Mouse (Mus musculus) myocyte (in vitro differentiated cells): ENCODE results near the gene Rybp. TPM values are rescaled to one million over a fixed set of nuclear protein-coding genes. Genes with fewer than 3 reads are reported as not detected.

Source experiments
- H3K27me3 ChIP-seq: one replicate; pipeline ENCODE4 v1.6.1; 2011; ENCODE audit not compliant: control insufficient read depth, insufficient read depth, insufficient read length
- H3K36me3 ChIP-seq: one replicate; pipeline ENCODE4 v1.6.1; 2011; ENCODE audit not compliant: control insufficient read depth, insufficient read depth
- H3K4me2 ChIP-seq: one replicate; pipeline ENCODE4 v1.6.1; 2011; ENCODE audit warnings: low read depth, control low read depth
- H3K4me3 ChIP-seq: one replicate; pipeline ENCODE4 v1.5.1; 2011; ENCODE audit warnings: mild to moderate bottlenecking, control low read depth, moderate library complexity
- H3K79me2 ChIP-seq: one replicate; pipeline ENCODE4 v1.6.1; 2011; ENCODE audit not compliant: control insufficient read depth, insufficient read depth
- H3ac ChIP-seq: one replicate; pipeline ENCODE4 v1.6.1; 2011; ENCODE audit not compliant: control insufficient read depth, insufficient read length
- CEBPB ChIP-seq: IDR thresholded peaks from 2 replicates; pipeline ENCODE4 v1.6.1; 2011; ENCODE audit warnings: mild to moderate bottlenecking, moderate library complexity; ENCODE audit not compliant: poor library complexity, insufficient read depth, severe bottlenecking
- E2F4 ChIP-seq: IDR thresholded peaks from one replicate; pipeline ENCODE4 v1.6.1; 2011; ENCODE audit warnings: mild to moderate bottlenecking, control low read depth, moderate library complexity; ENCODE audit not compliant: insufficient read depth
- MAX ChIP-seq: IDR thresholded peaks from one replicate; pipeline ENCODE4 v1.6.1; 2011; ENCODE audit warnings: low read depth, mild to moderate bottlenecking, control low read depth
- MYOD1 ChIP-seq, 3 experiments: IDR thresholded peaks; one replicate each; pipeline ENCODE4 v1.6.1; 2011; ENCODE audit warnings: control low read depth in 2 of 3, low read depth in 2 of 3, mild to moderate bottlenecking in 2 of 3, moderate library complexity in 1 of 3; ENCODE audit not compliant: insufficient read length in 2 of 3, control insufficient read depth in 1 of 3
- MYOG ChIP-seq, 3 experiments: IDR thresholded peaks; one replicate each; pipeline ENCODE4 v1.6.1; 2011; ENCODE audit warnings: control low read depth in 2 of 3, low read depth in 2 of 3, mild to moderate bottlenecking in 2 of 3; ENCODE audit not compliant: insufficient read length in 2 of 3, control insufficient read depth in 1 of 3, insufficient read depth in 1 of 3
- POLR2A ChIP-seq: IDR thresholded peaks from one replicate; pipeline ENCODE4 v1.6.1; 2011; ENCODE audit warnings: low read depth, mild to moderate bottlenecking, control low read depth, moderate library complexity; ENCODE audit not compliant: insufficient read length
- POLR2AphosphoS2 ChIP-seq: IDR thresholded peaks from one replicate; pipeline ENCODE4 v1.6.1; 2011; ENCODE audit warnings: low read depth, control low read depth; ENCODE audit not compliant: insufficient read length
- REST ChIP-seq: IDR thresholded peaks from one replicate; pipeline ENCODE4 v1.6.1; 2011; ENCODE audit warnings: mild to moderate bottlenecking, control low read depth, moderate library complexity; ENCODE audit not compliant: insufficient read depth, insufficient read length
- SRF ChIP-seq: IDR thresholded peaks from one replicate; pipeline ENCODE4 v1.6.1; 2011; ENCODE audit warnings: low read depth; ENCODE audit not compliant: control insufficient read depth, insufficient read length
- TCF12 ChIP-seq: IDR thresholded peaks from one replicate; pipeline ENCODE4 v1.6.1; 2011; ENCODE audit warnings: mild to moderate bottlenecking, control low read depth; ENCODE audit not compliant: poor library complexity, insufficient read depth, severe bottlenecking
- TCF3 ChIP-seq: IDR thresholded peaks from one replicate; pipeline ENCODE4 v1.6.1; 2011; ENCODE audit warnings: low read depth, control low read depth; ENCODE audit not compliant: insufficient read length
- USF1 ChIP-seq: IDR thresholded peaks from one replicate; pipeline ENCODE4 v1.6.1; 2011; ENCODE audit warnings: low read depth, mild to moderate bottlenecking, control low read depth, moderate library complexity
- polyA plus RNA-seq: library from polyadenylated mRNA; unstranded; fragments of >200 nt; fragmentation: generic; extraction: Trizol; gene quantifications from one replicate; pipeline ENCODE4 v1.2.1, GENCODE M21; 2012; ENCODE audit warnings: missing spikeins

Rybp gene
- polyA plus RNA-seq, 1 experiment = 9.5 TPM

DNA sequence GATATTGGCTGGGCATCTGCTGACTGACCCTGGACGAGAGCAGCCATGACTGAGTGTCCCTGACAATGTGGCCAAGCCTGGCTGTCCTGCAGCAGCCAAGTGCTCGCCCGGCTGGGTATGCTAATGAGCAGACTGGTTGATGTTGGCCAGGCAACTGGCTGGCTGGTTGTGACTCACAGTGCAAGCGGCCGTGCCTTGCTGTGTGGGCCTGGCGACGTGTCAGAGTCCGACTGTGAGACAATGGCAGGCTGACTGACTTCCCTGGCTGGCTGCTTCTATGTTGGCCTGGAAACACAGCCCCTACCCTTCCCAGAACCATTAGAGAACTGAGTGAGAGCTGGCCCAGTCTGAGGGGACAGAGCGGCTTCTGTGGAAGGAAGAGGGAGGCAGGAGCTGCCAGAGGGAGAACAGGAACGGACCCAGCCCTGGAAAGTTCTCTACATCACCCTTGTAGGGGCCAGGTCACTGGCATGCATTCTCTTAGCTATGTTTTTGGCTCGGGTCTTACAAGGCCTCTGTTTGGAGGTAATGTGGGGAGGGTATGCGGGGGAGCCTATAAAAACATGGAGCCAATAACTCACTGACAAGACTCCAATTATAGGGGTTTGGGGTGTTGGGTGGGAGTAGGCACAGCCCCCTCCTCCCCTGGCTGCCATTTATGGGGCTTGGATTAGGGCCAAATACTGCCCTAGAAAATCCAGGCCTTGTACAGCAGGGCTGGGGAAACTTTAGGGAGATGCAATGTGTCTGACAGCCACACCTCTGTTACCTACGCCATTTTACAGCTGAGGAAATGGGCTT, 68.5 kb downstream of the Rybp start:
- no peaks in the 10 kb centered on the region for H3K27me3 ChIP-seq
- H3K4me2 ChIP-seq = peak overlapping the region; percentile 21
- H3K4me3 ChIP-seq = no peak overlapping the region
- no peaks in the 10 kb centered on the region for H3K36me3 ChIP-seq
- no peak overlapping the region for H3ac ChIP-seq
- no peaks in the 10 kb centered on the region for H3K79me2 ChIP-seq
- no peak for TF ChIP-seq CEBPB
- TF ChIP-seq MYOD1 (IDR thresholded peaks at IDR 0.05; ENCODE audit: control insufficient read depth in 1 of 3, insufficient read length in 2 of 3, low read depth in 2 of 3) = peak in 1 of 3 experiments; percentile 46
- TF ChIP-seq MYOG (IDR thresholded peaks at IDR 0.05; ENCODE audit: control insufficient read depth in 1 of 3, insufficient read depth in 1 of 3, insufficient read length in 2 of 3, low read depth in 2 of 3) = peak in 2 of 3 experiments; percentile 47 to 68
- no peak for TF ChIP-seq TCF3
- TF ChIP-seq POLR2AphosphoS2 = no peak
- TF ChIP-seq USF1 = no peak
- peak; percentile 14 for TF ChIP-seq SRF

DNA sequence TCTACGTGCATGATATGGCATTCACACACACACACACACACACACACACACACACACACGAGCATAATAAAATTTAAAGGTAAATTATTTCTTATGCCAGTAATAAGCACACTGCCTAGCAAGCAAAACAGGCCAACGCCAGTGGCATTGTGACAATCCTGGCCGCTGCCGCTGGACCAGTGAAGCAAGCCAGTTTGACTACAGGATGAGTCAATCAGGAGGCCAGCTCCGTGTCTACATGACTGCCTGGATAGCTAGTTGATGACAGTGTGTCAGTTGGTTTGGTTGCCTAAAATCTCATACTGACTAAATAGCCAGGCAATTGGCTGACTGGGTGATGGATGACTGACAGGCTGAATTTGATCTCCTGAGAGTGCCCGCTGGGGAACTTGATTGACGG, 69.8 kb downstream of the Rybp start:
- Histone ChIP-seq H3K27me3 (no peaks in the 10 kb centered on the region), H3ac (no peak overlapping the region), H3K36me3 (no peaks in the 10 kb centered on the region), H3K4me2 (no peak overlapping the region), H3K4me3 (no peak overlapping the region), H3K79me2 (no peaks in the 10 kb centered on the region)
- TF ChIP-seq MYOG (IDR thresholded peaks at IDR 0.05; ENCODE audit: control insufficient read depth in 1 of 3, insufficient read depth in 1 of 3, insufficient read length in 2 of 3, low read depth in 2 of 3) (no peak), POLR2AphosphoS2 (no peak), USF1 (no peak), TCF12 (no peak)

DNA sequence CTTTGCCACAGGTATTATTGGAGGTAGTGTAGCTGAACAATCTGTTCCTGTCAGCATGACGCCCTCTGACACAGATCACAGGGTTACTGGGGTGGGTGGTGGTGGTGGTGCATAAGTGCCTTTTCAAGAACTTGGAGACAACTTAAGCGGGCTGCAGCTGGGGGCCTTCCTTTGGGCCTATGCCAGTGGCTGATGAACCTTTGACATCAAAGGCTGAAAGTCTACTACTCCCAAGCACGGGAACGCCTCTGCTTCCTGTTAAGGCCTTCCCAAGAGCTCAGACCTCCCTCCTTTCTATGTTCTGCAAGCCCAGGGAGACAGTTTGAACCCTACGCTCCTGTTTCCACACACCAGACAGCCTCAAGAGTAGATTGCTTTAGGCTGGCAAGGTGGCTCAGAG, 70.3 kb downstream of the Rybp start:
- no peak for TF ChIP-seq POLR2A
- TF ChIP-seq CEBPB = no peak
- TF ChIP-seq USF1 = no peak
- no peak for TF ChIP-seq POLR2AphosphoS2
- TF ChIP-seq E2F4 = no peak
- no peak for TF ChIP-seq TCF12
- TF ChIP-seq REST = no peak
- TF ChIP-seq TCF3 = no peak
- no peak for TF ChIP-seq SRF
- no peak for TF ChIP-seq MYOD1 (IDR thresholded peaks at IDR 0.05; ENCODE audit: control insufficient read depth in 1 of 3, insufficient read length in 2 of 3, low read depth in 2 of 3)
- no peak for TF ChIP-seq MAX
- no peak for TF ChIP-seq MYOG (IDR thresholded peaks at IDR 0.05; ENCODE audit: control insufficient read depth in 1 of 3, insufficient read depth in 1 of 3, insufficient read length in 2 of 3, low read depth in 2 of 3)
- no peaks in the 10 kb centered on the region for H3K36me3 ChIP-seq
- no peak overlapping the region for H3K4me3 ChIP-seq

DNA sequence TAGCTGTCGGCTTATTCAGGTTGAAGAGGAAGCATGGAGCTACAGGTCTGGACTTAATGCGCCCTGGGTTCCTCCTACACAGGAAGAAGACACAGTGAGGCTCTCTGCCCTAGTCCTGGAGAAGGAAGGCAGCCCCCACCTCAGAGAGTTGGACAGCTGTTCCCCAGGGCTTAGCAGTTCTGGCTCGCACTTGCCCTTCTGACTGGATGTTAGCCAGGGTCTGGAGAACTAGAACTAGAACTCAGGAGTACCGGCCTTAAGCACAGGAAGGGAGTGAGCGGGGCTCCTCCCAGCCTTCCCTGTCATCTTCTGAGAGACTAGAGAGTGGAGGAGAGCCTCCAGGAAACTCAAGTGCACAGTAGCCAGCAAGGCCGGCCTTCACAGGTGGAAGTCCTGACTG, 71.5 kb downstream of the Rybp start:
- Histone ChIP-seq H3K79me2 (no peaks in the 10 kb centered on the region), H3K36me3 (no peaks in the 10 kb centered on the region), H3ac (no peak overlapping the region), H3K4me2 (no peak overlapping the region), H3K4me3 (no peak overlapping the region), H3K27me3 (no peaks in the 10 kb centered on the region)
- no peak for TF ChIP-seq USF1
- TF ChIP-seq MYOG (IDR thresholded peaks at IDR 0.05; ENCODE audit: control insufficient read depth in 1 of 3, insufficient read depth in 1 of 3, insufficient read length in 2 of 3, low read depth in 2 of 3) = peak; percentile 20 to 91 (median 23)
- peak in 2 of 3 experiments; percentile 50 to 78 for TF ChIP-seq MYOD1 (IDR thresholded peaks at IDR 0.05; ENCODE audit: control insufficient read depth in 1 of 3, insufficient read length in 2 of 3, low read depth in 2 of 3)

More for the DNA sequence above, 70.3 kb downstream of the Rybp start:
- H3K27me3 ChIP-seq = no peaks in the 10 kb centered on the region
- H3K79me2 ChIP-seq = no peaks in the 10 kb centered on the region
- H3K4me2 ChIP-seq = no peak overlapping the region
- no peak overlapping the region for H3ac ChIP-seq

DNA sequence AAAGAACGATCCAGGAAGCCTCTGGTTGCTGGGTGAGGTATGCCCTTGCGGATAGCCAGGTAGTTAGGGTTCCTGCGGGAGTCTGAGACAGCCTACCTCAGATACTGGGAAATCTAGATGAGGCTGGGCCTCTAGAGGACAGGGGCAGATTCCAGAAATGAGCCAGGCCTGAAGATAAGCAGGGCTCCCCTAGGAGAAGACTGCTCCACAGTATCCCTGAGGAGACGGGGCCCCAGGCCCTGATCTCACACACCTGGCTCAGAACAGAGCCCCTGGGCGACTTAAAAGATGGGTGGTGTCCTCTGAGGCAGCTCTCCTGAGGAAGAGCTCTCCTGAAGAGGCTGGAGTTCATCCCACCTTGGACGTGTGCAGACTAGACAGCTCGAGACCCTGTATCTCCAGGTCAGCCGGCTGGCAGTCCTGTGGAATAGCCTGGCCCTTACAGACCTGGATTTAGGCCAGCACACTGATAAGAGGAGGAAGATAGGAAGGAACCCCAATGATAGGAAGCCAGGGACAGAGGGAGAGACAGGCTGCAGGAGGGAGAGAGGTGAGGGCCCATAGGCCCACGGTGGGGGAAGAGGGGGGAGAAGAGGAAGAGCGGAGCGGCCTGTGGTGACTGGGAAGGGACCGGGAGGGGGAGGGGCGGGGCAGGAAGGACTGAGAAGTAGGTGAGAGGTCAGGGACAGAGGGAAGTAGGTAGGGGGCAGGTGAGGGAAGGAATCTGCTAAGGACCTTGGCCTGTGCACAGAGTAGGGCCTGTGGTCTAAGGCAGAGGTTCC, 73.0 kb downstream of the Rybp start:
- no peak for TF ChIP-seq POLR2A
- TF ChIP-seq E2F4 = no peak
- TF ChIP-seq MYOD1 (IDR thresholded peaks at IDR 0.05; ENCODE audit: control insufficient read depth in 1 of 3, insufficient read length in 2 of 3, low read depth in 2 of 3) = no peak
- TF ChIP-seq REST = no peak
- TF ChIP-seq MYOG (IDR thresholded peaks at IDR 0.05; ENCODE audit: control insufficient read depth in 1 of 3, insufficient read depth in 1 of 3, insufficient read length in 2 of 3, low read depth in 2 of 3) = no peak
- TF ChIP-seq USF1 = no peak
- no peak for TF ChIP-seq SRF
- no peak for TF ChIP-seq TCF12
- TF ChIP-seq MAX = no peak
- no peak for TF ChIP-seq CEBPB
- no peak for TF ChIP-seq POLR2AphosphoS2
- TF ChIP-seq TCF3 = no peak
- Histone ChIP-seq H3K36me3 (no peaks in the 10 kb centered on the region), H3ac (no peak overlapping the region), H3K79me2 (no peaks in the 10 kb centered on the region), H3K27me3 (no peaks in the 10 kb centered on the region), H3K4me3 (no peak overlapping the region), H3K4me2 (no peak overlapping the region)
